Comparison of ENCODE assay signal across 11 mouse cellular contexts in genomic region chr5:91564054-91564453, GRCm38 (mm10). TPM values are rescaled to one million over a fixed set of nuclear protein-coding genes. Genes with fewer than 3 reads are reported as not detected.
DNase-seq lines count a peak whose midpoint lies in the region; ATAC-seq and TF ChIP-seq lines count a peak whose summit lies in the region.
"Had no signal": no experiment of that assay in that cellular context is flagged by ENCODE, and none has a peak within 500 bp of the region (broad histone marks: within the 10 kb centered on the region; RNA-seq: fewer than 3 reads in every experiment).

No protein-coding gene starts in this region.

- no peak for TF ChIP-seq CTCF in gastrocnemius, adult 2 months (IDR thresholded peaks at IDR 0.05)
- no peak for TF ChIP-seq CTCF in lung, postnatal 0 days (IDR thresholded peaks at IDR 0.05)
- TF ChIP-seq CTCF in left cerebral cortex, adult 2 months (IDR thresholded peaks at IDR 0.05), result no peak

- no peaks in the 10 kb centered on the region for H3K4me1 ChIP-seq in lung, postnatal 0 days (ENCODE audit: insufficient read depth, low read depth, low read length)
- H3K4me1 ChIP-seq: neural tube, embryonic 13.5 days had no signal

- no peaks in the 10 kb centered on the region for H3K27me3 ChIP-seq in lung, postnatal 0 days (replicated peaks; ENCODE audit: insufficient read depth, low read length)
- H3K27me3 ChIP-seq: kidney, embryonic 15.5 days; neural tube, embryonic 13.5 days had no signal

- DNase-seq in gastrocnemius, adult 18-20 months (ENCODE audit: low spot score), result peak; percentile 8
- DNase-seq in gastrocnemius, adult 2 months, result no peak
- DNase-seq in lung, postnatal 0 days (ENCODE audit: low spot score), result peak; percentile 15
- no peak for DNase-seq in lung, postnatal 4 days
- peak; percentile 60 for DNase-seq in heart, adult 8-10 months (ENCODE audit: low spot score)
- DNase-seq in layer of hippocampus, postnatal 14 days (ENCODE audit: low spot score in 2 of 2), result peak; percentile 25 to 77
- DNase-seq in B cell, adult 2 months, result no peak
- no peak for DNase-seq in left cerebral cortex, adult 2 months (ENCODE audit: extremely low spot score in 1 of 2, low spot score in 2 of 2)
- DNase-seq: gastrocnemius, postnatal 14 days had no signal

- WGBS in lung, postnatal 0 days, result 46% methylated on average over 3 of the region's 3 CpGs

- intact Hi-C loops in gastrocnemius, adult 2 months (cut with DNase I), result no loop called here
- intact Hi-C loops in left cerebral cortex, adult 2 months (cut with DNase I), result no loop called here

- no peak overlapping the region for H3K4me3 ChIP-seq in gastrocnemius, adult 2 months
- no peak overlapping the region for H3K4me3 ChIP-seq in lung, postnatal 0 days (ENCODE audit: low read depth, low read length)
- no peak overlapping the region for H3K4me3 ChIP-seq in left cerebral cortex, adult 2 months
- H3K4me3 ChIP-seq: kidney, embryonic 15.5 days; neural tube, embryonic 13.5 days had no signal

- H3K27ac ChIP-seq in gastrocnemius, adult 2 months, result no peak overlapping the region; the same call in 1 of the 2 replicates
- H3K27ac ChIP-seq in lung, postnatal 0 days (ENCODE audit: low read length), result no peak overlapping the region
- H3K27ac ChIP-seq in left cerebral cortex, adult 2 months, result no peak overlapping the region
- H3K27ac ChIP-seq: kidney, embryonic 15.5 days; neural tube, embryonic 13.5 days had no signal

- no peak overlapping the region for H3K9ac ChIP-seq in lung, postnatal 0 days (replicated peaks; ENCODE audit: low read depth)
- H3K9ac ChIP-seq: kidney, embryonic 15.5 days; neural tube, embryonic 13.5 days had no signal

- H3K36me3 ChIP-seq in lung, postnatal 0 days (ENCODE audit: insufficient read depth, low read length), result no peaks in the 10 kb centered on the region
- H3K36me3 ChIP-seq: kidney, embryonic 15.5 days; neural tube, embryonic 13.5 days had no signal

- TF ChIP-seq EP300 in lung, postnatal 0 days (IDR thresholded peaks at IDR 0.05), result no peak

- no peak for ATAC-seq in lung, postnatal 0 days

- H3K4me2 ChIP-seq in lung, postnatal 0 days (replicated peaks; ENCODE audit: low read depth, low read length), result no peak overlapping the region
- H3K4me2 ChIP-seq: kidney, embryonic 15.5 days; neural tube, embryonic 13.5 days had no signal

- H3K9me3 ChIP-seq in lung, postnatal 0 days (ENCODE audit: low read length), result no peaks in the 10 kb centered on the region
- H3K9me3 ChIP-seq: kidney, embryonic 15.5 days; neural tube, embryonic 13.5 days had no signal

RNA-seq across cellular contexts. Expression of gene Parm1, which starts 46.6 kb away (rescaled TPM):
- 10 to 100 TPM; 18.2 to 21.7 TPM for total RNA-seq in gastrocnemius, adult 18-20 months (2021)
- total RNA-seq in gastrocnemius, adult 2 months (2021), result 10 to 100 TPM; 13.1 to 19.9 TPM
- 5.0 and 6.4 TPM in 2 replicates for polyA plus RNA-seq in lung, postnatal 0 days (2015; fragmentation: Nextera tagmentation; extraction: Ambion mirVana)
- total RNA-seq in heart, adult 8-10 months (2022), result 10 to 100 TPM; 49.1 to 68.8 (median 60.6) TPM
- 10 to 100 TPM; 27.7 to 31.3 TPM for total RNA-seq in layer of hippocampus, postnatal 14 days (2021)
- 10 to 100 TPM; 40.3 to 41.5 TPM for total RNA-seq in left cerebral cortex, adult 2 months (2021)

Comparison
In these comparisons a context has a peak if more than half of its experiments do, and no peak if none do; other contexts are left out.
1. DNase-seq: peak in gastrocnemius, adult 18-20 months (single experiment), lung, postnatal 0 days (single experiment), heart, adult 8-10 months (single experiment) and layer of hippocampus, postnatal 14 days (2 of 2); none in gastrocnemius, adult 2 months (single experiment), lung, postnatal 4 days (0 of 2), B cell, adult 2 months (0 of 2) and left cerebral cortex, adult 2 months (0 of 2).